Mouse (Mus musculus) cerebral cortex, adult 2 months (tissue): ENCODE measurements around the gene Crebrf.

Experiments used
- WGBS: fragments of 180-500 bp; shearing (Covaris S2); methylation state at CpG from one replicate; pipeline ENCODE4 v1.1.7; 2018; 5-methylcytosine and 5-hydroxymethylcytosine counted together

The Crebrf gene

GRCm38 (mm10) chr17:26715271-26715758 is at the start of gene Crebrf:
Gene Crebrf, plus strand, starts transcription at chr17:26715650.
- under 1% methylated on average over 41 of the region's 41 CpGs for WGBS

- WGBS, result 30% methylated on average over 4 of the region's 4 CpGs
Observed at GRCm38 (mm10) chr17:26671268-26671667, 44.2 kb upstream of the Crebrf start.

DNA sequence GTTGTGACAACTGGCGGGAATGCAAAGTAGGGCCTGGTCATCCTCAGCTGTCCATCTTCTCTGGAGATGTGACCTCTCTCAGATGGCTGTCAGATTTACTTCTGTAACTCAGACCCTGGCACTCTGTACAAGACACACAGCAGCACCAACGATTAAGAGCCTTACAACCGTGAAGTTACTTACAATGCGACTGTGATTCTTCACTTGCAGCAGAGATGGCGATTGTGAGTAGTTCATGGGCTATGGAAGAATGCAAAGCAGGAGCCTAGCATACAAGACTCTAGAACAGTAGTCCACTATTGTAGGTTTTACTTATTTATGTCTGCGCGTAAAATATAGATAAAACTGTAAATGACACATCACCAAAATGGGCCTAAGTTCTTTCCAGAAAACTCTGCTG is 39.6 kb upstream of the Crebrf start:
- 17% methylated on average over 7 of the region's 7 CpGs for WGBS

DNA sequence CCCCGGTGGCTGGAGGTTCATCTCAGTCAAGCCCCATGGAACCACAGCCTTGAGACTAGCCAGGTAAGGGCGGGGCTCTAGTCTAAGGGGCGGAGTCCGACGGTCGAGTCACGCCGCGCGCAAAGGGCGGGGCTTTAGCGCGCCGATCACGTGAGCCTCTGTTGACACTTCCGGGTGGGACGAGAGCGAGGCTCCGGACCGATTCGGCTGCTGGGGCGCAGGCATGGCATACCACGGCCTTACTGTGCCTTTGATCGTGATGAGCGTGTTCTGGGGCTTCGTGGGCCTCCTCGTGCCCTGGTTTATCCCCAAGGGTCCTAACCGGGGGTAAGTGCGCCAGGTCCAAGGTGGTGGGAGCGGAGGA is 39.2 kb upstream of the Crebrf start:
- WGBS, result 1% methylated on average over 30 of the region's 30 CpGs

GRCm38 (mm10) chr17:26676616-26677376 is 38.7 kb upstream of the Crebrf start:
- WGBS, result under 1% methylated on average over 26 of the region's 26 CpGs

DNA sequence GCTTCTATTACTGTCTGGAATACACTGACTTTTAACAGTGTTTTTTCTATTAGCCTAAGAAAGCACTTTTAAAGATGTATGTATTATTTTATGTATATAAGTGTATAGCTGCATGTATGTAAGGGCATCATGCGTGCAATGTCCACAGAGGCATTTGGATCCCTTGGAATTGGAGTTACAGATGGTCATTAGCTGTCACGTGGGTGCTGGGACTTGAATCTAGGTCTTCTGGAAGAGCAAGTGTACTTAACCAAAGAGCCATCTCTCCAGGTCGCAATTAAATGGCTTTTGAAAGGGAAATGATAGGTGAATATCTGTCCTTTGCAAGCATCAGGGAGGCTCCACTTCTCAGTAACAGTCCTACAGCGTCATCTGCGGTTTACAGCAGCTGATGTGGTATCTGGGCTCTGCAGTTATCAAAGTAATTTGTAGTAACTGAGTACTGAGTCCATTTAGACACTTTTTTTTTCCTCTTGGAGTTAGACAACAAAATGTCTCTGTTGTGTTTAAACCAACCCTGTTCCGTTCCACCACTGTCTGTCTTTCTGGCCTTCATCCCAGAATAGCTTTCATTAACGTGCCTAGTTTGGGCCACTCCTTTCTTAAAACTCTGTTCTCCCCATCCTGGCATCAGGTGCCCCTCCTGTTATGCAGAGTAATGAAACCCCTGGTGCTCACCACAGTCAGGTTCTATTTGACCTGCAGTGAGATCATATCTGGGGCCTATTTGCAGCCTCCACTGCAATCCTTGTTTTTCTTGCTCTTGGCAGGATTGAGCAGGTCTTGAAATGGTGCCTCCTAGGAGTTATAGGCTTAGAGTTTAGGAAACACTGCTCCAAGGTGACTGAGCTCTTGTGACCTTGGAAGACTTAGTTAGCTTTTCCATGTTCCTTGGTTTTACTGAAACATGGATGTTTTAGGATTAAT is 37.5 kb upstream of the Crebrf start:
- 36% methylated on average over 7 of the region's 7 CpGs for WGBS

GRCm38 (mm10) chr17:26681276-26681675 is 34.2 kb upstream of the Crebrf start:
- WGBS, result 82% methylated on average over 6 of the region's 6 CpGs

- 81% methylated on average over 17 of the region's 17 CpGs for WGBS
Observed at GRCm38 (mm10) chr17:26686334-26687000, 29.0 kb upstream of the Crebrf start.

GRCm38 (mm10) chr17:26688795-26689735 is 26.4 kb upstream of the Crebrf start:
- 47% methylated on average over 8 of the region's 8 CpGs for WGBS

DNA sequence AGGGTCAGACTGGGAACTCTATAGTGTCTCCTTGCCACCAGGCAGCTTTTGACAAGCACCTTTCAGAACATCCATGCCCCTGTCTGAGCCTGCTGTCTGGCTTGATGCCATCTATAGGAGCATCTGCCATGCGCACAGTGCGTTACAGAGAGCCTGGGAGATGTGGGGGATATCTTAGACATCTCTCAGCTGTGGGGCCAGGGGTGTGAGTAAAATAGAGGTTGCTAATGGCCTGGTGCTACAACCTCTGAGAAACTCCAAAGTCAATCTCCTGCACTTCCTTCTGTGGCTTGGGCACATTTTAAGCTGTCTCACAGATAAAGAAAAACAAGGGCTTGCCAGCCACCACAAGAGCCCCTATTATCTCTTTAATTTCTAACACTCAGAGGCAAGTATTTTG is 25.6 kb upstream of the Crebrf start:
- 39% methylated on average over 2 of the region's 2 CpGs for WGBS

GRCm38 (mm10) chr17:26690236-26690635 is 25.2 kb upstream of the Crebrf start:
- 60% methylated on average over 5 of the region's 5 CpGs for WGBS

- 67% methylated on average over 7 of the region's 7 CpGs for WGBS
Observed at GRCm38 (mm10) chr17:26691110-26691509, 24.3 kb upstream of the Crebrf start.

- WGBS, result 26% methylated on average over 7 of the region's 7 CpGs
Observed at GRCm38 (mm10) chr17:26693424-26693823, 22.0 kb upstream of the Crebrf start.

DNA sequence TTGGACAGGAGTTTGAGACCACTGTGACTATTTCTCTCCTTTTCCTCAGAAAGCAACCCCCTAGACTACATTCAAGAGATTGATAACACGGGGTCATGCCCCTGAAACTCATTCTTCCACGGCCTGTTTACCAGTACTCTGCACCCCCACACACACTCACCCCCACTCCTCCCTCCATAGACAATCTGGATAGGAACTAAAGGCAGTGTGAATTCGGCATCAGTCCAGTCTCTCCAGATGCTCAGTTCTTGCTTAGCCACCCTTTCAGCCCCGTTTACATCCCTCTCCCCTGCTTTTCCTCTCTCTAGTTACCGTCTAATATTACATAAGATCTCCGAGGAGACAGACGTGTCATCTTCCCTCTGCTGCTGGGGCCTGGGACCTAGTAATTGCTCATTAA is 21.3 kb upstream of the Crebrf start:
- WGBS, result 30% methylated on average over 7 of the region's 7 CpGs

DNA sequence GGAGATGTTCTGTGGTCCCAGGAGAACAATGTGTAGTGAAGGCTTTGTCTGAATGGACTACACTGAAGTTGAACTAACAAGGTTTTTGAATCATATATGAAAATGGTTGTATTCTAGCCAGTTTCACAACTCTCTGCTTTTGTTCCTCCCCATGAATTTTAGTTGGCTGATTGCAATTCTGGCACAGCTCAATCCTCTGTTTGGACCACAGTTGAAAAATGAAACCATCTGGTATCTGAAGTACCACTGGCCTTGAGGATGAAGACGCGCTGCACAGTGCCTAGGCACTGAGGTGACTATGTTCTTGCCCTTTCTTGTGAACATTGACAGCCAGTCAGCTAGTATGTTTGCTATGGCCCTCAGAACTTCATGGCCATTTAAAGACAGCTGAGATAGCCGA is 20.3 kb upstream of the Crebrf start:
- WGBS, result 68% methylated on average over 3 of the region's 3 CpGs

DNA sequence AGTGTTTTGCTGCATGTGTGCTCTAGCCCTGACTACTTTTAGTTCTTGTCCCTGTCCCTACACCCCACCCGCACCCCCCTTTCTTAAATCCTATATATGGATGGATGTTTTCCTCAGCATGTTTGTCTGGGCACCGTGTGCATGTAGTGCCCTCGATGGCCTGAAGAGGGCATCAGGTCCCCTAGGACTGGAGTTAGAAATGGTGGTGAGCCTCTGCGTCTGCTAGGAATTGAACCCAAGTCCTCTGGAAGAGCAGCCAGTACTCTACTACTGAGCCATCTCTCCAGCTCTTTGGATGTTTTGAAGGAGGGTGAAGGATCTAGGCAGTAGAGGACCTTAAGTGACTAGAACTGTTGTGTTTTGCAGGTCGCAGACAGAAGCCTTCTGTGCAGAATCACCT is 16.6 kb upstream of the Crebrf start:
- WGBS, result 93% methylated on average over 5 of the region's 5 CpGs

- 72% methylated on average over 10 of the region's 10 CpGs for WGBS
Observed at GRCm38 (mm10) chr17:26699819-26700616, 15.4 kb upstream of the Crebrf start.

DNA sequence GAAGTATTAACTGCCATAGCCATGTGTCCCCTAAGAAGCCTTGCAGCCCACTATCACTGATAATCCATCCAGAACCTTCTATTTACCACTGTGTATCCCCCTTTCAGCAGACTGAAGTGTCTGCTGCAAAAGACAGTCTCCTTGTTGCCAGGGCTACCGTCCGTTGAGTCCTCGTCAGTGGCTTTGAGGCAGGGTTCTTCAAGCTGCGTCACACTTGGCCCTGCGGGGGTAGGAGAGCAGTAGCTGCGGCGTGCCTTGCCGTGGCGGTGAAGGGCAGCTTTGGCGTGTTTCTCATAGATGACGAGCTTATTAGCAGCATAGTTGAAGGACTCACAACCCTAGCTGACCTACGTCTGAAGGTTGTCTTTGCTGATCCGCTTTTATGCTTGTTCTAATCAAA is 13.9 kb upstream of the Crebrf start:
- WGBS, result 49% methylated on average over 13 of the region's 13 CpGs

- WGBS, result 86% methylated on average over 4 of the region's 4 CpGs
Observed at GRCm38 (mm10) chr17:26702621-26703020, 12.8 kb upstream of the Crebrf start.

DNA sequence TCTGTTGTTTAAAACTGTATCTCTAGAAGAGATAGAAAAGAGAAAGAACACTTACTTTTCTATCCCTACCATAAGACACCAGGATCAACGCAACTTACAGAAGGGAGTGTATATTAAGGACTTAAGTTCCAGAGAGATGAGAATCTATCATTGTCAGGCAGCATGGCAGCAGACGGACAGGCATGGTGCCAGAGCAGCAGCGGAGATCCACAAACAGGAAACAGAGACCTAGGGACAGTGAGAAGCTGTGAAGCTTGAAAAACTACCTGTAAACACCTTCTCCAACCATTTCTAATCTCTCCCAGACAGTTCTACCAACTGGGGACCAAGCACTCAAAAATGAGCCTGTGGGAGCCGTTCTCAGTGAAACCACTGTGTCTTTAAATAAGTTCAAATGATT is 11.8 kb upstream of the Crebrf start:
- 58% methylated on average over 4 of the region's 4 CpGs for WGBS
